Mouse (Mus musculus) R1 (cell line): ENCODE results near the gene Ncoa3.
"Not testable (repeated sequence)": the region's sequence is repeated elsewhere in the genome, so short reads cannot be mapped to it uniquely, and the experiment has no call there.

Experiments
- DNase-seq: peaks from one replicate; pipeline ENCODE4 v3.0.0-alpha.2; 2018; ENCODE audit warnings: low read depth, low spot score

Ncoa3 gene

GRCm38 (mm10) chr2:165992270-165993172 lies at the start of gene Ncoa3:
Gene Ncoa3, plus strand, starts transcription at chr2:165992636.
- DNase-seq, result peak; percentile 98

- peak; percentile 92 for DNase-seq
Measured at GRCm38 (mm10) chr2:165943113-165943512, 49.3 kb upstream of the Ncoa3 start.

- peak; percentile 65 for DNase-seq
Measured at GRCm38 (mm10) chr2:165944576-165945351, 47.7 kb upstream of the Ncoa3 start.

- DNase-seq, result no peak
Measured at GRCm38 (mm10) chr2:165946046-165946564, 46.3 kb upstream of the Ncoa3 start.

- no peak for DNase-seq
Measured at GRCm38 (mm10) chr2:165948007-165948406, 44.4 kb upstream of the Ncoa3 start.

GRCm38 (mm10) chr2:165948785-165949184 lies 43.7 kb upstream of the Ncoa3 start:
- not testable (repeated sequence) for DNase-seq

GRCm38 (mm10) chr2:165949719-165950118 lies 42.7 kb upstream of the Ncoa3 start:
- DNase-seq, result no peak

GRCm38 (mm10) chr2:165951432-165952068 lies 40.9 kb upstream of the Ncoa3 start:
- no peak for DNase-seq

GRCm38 (mm10) chr2:165954872-165955271 lies 37.6 kb upstream of the Ncoa3 start:
- DNase-seq, result peak; percentile 43

- no peak for DNase-seq
Measured at GRCm38 (mm10) chr2:165955386-165955785, 37.0 kb upstream of the Ncoa3 start.

GRCm38 (mm10) chr2:165956096-165956740 lies 36.2 kb upstream of the Ncoa3 start:
- DNase-seq, result no peak

GRCm38 (mm10) chr2:165957257-165957828 lies 35.1 kb upstream of the Ncoa3 start:
- DNase-seq, result no peak

- DNase-seq, result no peak
Measured at GRCm38 (mm10) chr2:165958556-165958955, 33.9 kb upstream of the Ncoa3 start.

- DNase-seq, result no peak
Measured at GRCm38 (mm10) chr2:165960695-165961094, 31.7 kb upstream of the Ncoa3 start.

GRCm38 (mm10) chr2:165962824-165963223 lies 29.6 kb upstream of the Ncoa3 start:
- no peak for DNase-seq

- DNase-seq, result no peak
Measured at GRCm38 (mm10) chr2:165964121-165964520, 28.3 kb upstream of the Ncoa3 start.

- peak; percentile 83 for DNase-seq
Measured at GRCm38 (mm10) chr2:165967076-165967475, 25.4 kb upstream of the Ncoa3 start.

GRCm38 (mm10) chr2:165967823-165968555 lies 24.4 kb upstream of the Ncoa3 start:
- DNase-seq, result peak; percentile 95

GRCm38 (mm10) chr2:165968876-165969275 lies 23.6 kb upstream of the Ncoa3 start:
- peak; percentile 95 for DNase-seq

GRCm38 (mm10) chr2:165969391-165969790 lies 23.0 kb upstream of the Ncoa3 start:
- peak; percentile 99 for DNase-seq
